Mouse (Mus musculus) thymus, adult 2 months (tissue): ENCODE data around the gene Plxnc1.

ENCODE experiments used
- CTCF ChIP-seq: fragments of 200-500 bp; IDR thresholded peaks from 2 replicates; pipeline ENCODE4 v1.5.1; 2012; ENCODE audit warnings: mild to moderate bottlenecking, control low read depth, low read length, moderate library complexity, borderline replicate concordance; ENCODE audit not compliant: control insufficient read depth, poor library complexity, insufficient read depth; ENCODE audit errors: extremely low read depth
- POLR2A ChIP-seq: fragments of 200-500 bp; IDR thresholded peaks from 2 replicates; pipeline ENCODE4 v1.6.1; 2012; ENCODE audit warnings: mild to moderate bottlenecking, low read length, control low read depth, moderate library complexity; ENCODE audit not compliant: control insufficient read depth, poor library complexity, insufficient read depth; ENCODE audit errors: extremely low read depth

GRCm38 (mm10) chr10:94917354-94917753 lies 27.3 kb downstream of the Plxnc1 start:
- no peak for TF ChIP-seq POLR2A
- TF ChIP-seq CTCF: no peak
